7 mouse cellular contexts compared by ENCODE assay signal in the genomic region with DNA sequence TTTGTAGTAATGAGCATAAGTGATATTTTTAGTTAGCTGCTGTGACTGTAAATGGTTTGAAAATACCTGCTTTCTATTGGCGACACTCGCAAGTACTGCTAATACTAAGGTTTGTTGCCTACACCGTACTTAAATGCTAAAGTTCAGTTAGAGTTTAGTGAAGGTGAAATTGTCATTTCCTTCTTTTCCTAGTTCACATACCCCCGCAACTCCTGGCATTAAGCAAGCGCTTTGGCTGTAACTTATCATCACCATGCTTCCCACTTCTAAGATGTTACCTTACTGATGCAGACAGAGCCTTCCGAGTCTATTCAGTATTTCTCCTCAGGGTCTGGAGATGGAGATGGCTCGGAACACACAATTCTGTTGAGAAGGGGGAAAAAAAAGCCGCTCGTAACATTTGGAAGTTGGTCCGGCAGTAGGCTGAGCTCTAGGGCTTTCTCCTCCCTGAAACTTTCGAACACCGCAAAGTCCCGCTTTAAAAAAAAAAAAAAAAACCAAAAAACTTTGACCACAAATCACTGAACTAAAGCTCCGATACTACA. TPM values are rescaled to one million over a fixed set of nuclear protein-coding genes. Genes with fewer than 3 reads are reported as not detected.
DNase-seq lines count a peak whose midpoint lies in the region; ATAC-seq and TF ChIP-seq lines count a peak whose summit lies in the region.

No protein-coding gene starts in this region.

- peaks cover 19% of the 10 kb centered on the region; the same call in 1 of the 2 replicates for H3K27me3 ChIP-seq in lung, postnatal 0 days (replicated peaks; ENCODE audit: insufficient read depth, low read length)
- peaks cover 49% of the 10 kb centered on the region for H3K27me3 ChIP-seq in forebrain, embryonic 13.5 days
- H3K27me3 ChIP-seq in limb, embryonic 12.5 days: peaks cover 60% of the 10 kb centered on the region
- H3K27me3 ChIP-seq in splenic B cell, adult 2 months (ENCODE audit: control insufficient read depth, insufficient read depth, low read length, poor library complexity, severe bottlenecking): no peaks in the 10 kb centered on the region

- no peak overlapping the region for H3K27ac ChIP-seq in lung, postnatal 0 days (ENCODE audit: low read length)
- no peak overlapping the region for H3K27ac ChIP-seq in forebrain, embryonic 13.5 days
- no peak overlapping the region for H3K27ac ChIP-seq in limb, embryonic 12.5 days

- WGBS in lung, postnatal 0 days: 15% methylated on average over 14 of the region's 14 CpGs
- WGBS in forebrain, embryonic 13.5 days: 23% methylated on average over 14 of the region's 14 CpGs
- WGBS in limb, embryonic 12.5 days: 25% methylated on average over 14 of the region's 14 CpGs

- H3K4me1 ChIP-seq in lung, postnatal 0 days (ENCODE audit: insufficient read depth, low read depth, low read length): no peaks in the 10 kb centered on the region
- H3K4me1 ChIP-seq in forebrain, embryonic 13.5 days: peaks cover 9% of the 10 kb centered on the region; the same call in 1 of the 2 replicates
- H3K4me1 ChIP-seq in limb, embryonic 12.5 days (replicated peaks): peaks cover 5% of the 10 kb centered on the region; the same call in 1 of the 2 replicates

- H3K9ac ChIP-seq in lung, postnatal 0 days (replicated peaks; ENCODE audit: low read depth): no peak overlapping the region
- H3K9ac ChIP-seq in forebrain, embryonic 13.5 days: no peak overlapping the region
- no peak overlapping the region for H3K9ac ChIP-seq in limb, embryonic 12.5 days (replicated peaks)

- no peak for TF ChIP-seq CTCF in lung, postnatal 0 days (IDR thresholded peaks at IDR 0.05)

- no peak for DNase-seq in lung, postnatal 0 days (ENCODE audit: low spot score)
- no peak for DNase-seq in lung, postnatal 25 days (ENCODE audit: low spot score)
- peak; percentile 20 for DNase-seq in splenic B cell, adult 2 months (ENCODE audit: low read depth, low spot score)
- no peak for DNase-seq in right cerebral cortex, adult 2 months (ENCODE audit: low spot score in 2 of 2)

- 0 out of 2 replicates have a peak overlapping the region, but pooled peaks have one; percentile 17 for H3K4me3 ChIP-seq in lung, postnatal 0 days (ENCODE audit: low read depth, low read length)
- H3K4me3 ChIP-seq in forebrain, embryonic 13.5 days: peak overlapping the region; percentile 54; the same call in 1 of the 2 replicates
- peak overlapping the region; percentile 22 for H3K4me3 ChIP-seq in limb, embryonic 12.5 days (replicated peaks)

- H3K4me2 ChIP-seq in lung, postnatal 0 days (replicated peaks; ENCODE audit: low read depth, low read length): peak overlapping the region; percentile 37; the same call in 1 of the 2 replicates
- peak overlapping the region; percentile 52 for H3K4me2 ChIP-seq in forebrain, embryonic 13.5 days
- peak overlapping the region; percentile 52 for H3K4me2 ChIP-seq in limb, embryonic 12.5 days

- ATAC-seq in lung, postnatal 0 days: no peak
- no peak for ATAC-seq in forebrain, embryonic 13.5 days
- ATAC-seq in limb, embryonic 12.5 days (ENCODE audit: insufficient number of reproducible peaks, insufficient read depth, low FRiP score, low TSS enrichment, low read depth): no peak
- ATAC-seq in cerebellum, adult (ENCODE audit: insufficient number of reproducible peaks, low FRiP score, low TSS enrichment): no peak

- no peak for TF ChIP-seq EP300 in lung, postnatal 0 days (IDR thresholded peaks at IDR 0.05)

- no peaks in the 10 kb centered on the region for H3K9me3 ChIP-seq in lung, postnatal 0 days (ENCODE audit: low read length)
- no peaks in the 10 kb centered on the region for H3K9me3 ChIP-seq in forebrain, embryonic 13.5 days (replicated peaks)
- H3K9me3 ChIP-seq in limb, embryonic 12.5 days: no peaks in the 10 kb centered on the region

- H3K36me3 ChIP-seq in lung, postnatal 0 days (ENCODE audit: insufficient read depth, low read length): no peaks in the 10 kb centered on the region
- H3K36me3 ChIP-seq in forebrain, embryonic 13.5 days (ENCODE audit: poor library complexity, severe bottlenecking): no peaks in the 10 kb centered on the region
- H3K36me3 ChIP-seq in limb, embryonic 12.5 days: no peaks in the 10 kb centered on the region
- no peaks in the 10 kb centered on the region for H3K36me3 ChIP-seq in splenic B cell, adult 2 months (ENCODE audit: control insufficient read depth, insufficient read depth, low read length, poor library complexity, severe bottlenecking)

RNA-seq across cellular contexts. Expression of gene Fam90a1b, which starts 1.1 kb away (rescaled TPM):
- not detected in 2 replicates for polyA plus RNA-seq in lung, postnatal 0 days (2015; fragmentation: Nextera tagmentation; extraction: Ambion mirVana)
- polyA plus RNA-seq in forebrain, embryonic 13.5 days (2015; fragmentation: Nextera tagmentation; extraction: Ambion mirVana): 0.09 and 0.12 TPM in 2 replicates
- polyA plus RNA-seq in limb, embryonic 12.5 days (2016; fragmentation: Nextera tagmentation; extraction: Ambion mirVana): 0.29 TPM in 1 of 2 replicates, not detected in the other

RNA-seq across cellular contexts. Expression of gene Apoo, which starts 1.5 kb away (rescaled TPM):
- 39.8 and 42.9 TPM in 2 replicates for polyA plus RNA-seq in lung, postnatal 0 days (2015; fragmentation: Nextera tagmentation; extraction: Ambion mirVana)
- polyA plus RNA-seq in forebrain, embryonic 13.5 days (2015; fragmentation: Nextera tagmentation; extraction: Ambion mirVana): 133 and 135 TPM in 2 replicates
- polyA plus RNA-seq in limb, embryonic 12.5 days (2016; fragmentation: Nextera tagmentation; extraction: Ambion mirVana): 94.1 and 101 TPM in 2 replicates
